Mouse (Mus musculus) spleen, adult 2 months (tissue): ENCODE measurements at regions not wholly inside any gene's neighbourhood (a gene's known extent, or its start where the extent isn't known, plus 50 kb on each side); places are given as distances from the start of the nearest gene placed in this dataset.

Source experiments
- DNase-seq, 2 experiments: peaks; one replicate each; pipeline versions ENCODE4 v3.0.0 to v3.0.0-alpha.2; 2012 to 2021; ENCODE audit warnings: low spot score in 2 of 2, low read depth in 1 of 2
- H3K27ac ChIP-seq: fragments of 200-500 bp; 2 replicates; pipeline ENCODE4 v1.5.1; 2012; ENCODE audit warnings: low read length, inconsistent platforms; ENCODE audit not compliant: insufficient read depth
- H3K27me3 ChIP-seq: fragments of 200-500 bp; 2 replicates; pipeline ENCODE4 v1.6.1; 2012; ENCODE audit warnings: mild to moderate bottlenecking, moderate library complexity, low read length, inconsistent platforms; ENCODE audit not compliant: control insufficient read depth, insufficient read depth
- H3K36me3 ChIP-seq: fragments of 200-500 bp; 2 replicates; pipeline ENCODE4 v1.6.1; 2012; ENCODE audit warnings: mild to moderate bottlenecking, low read length, inconsistent platforms; ENCODE audit not compliant: control insufficient read depth, insufficient read depth
- H3K4me1 ChIP-seq: fragments of 200-500 bp; 2 replicates; pipeline ENCODE4 v1.6.1; 2011; ENCODE audit warnings: inconsistent platforms; ENCODE audit not compliant: control insufficient read depth, insufficient read depth, insufficient read length
- H3K4me3 ChIP-seq: fragments of 200-500 bp; 2 replicates; pipeline ENCODE4 v1.5.1; 2011; ENCODE audit warnings: mild to moderate bottlenecking, inconsistent platforms; ENCODE audit not compliant: insufficient read depth, insufficient read length; ENCODE audit errors: extremely low read depth
- CTCF ChIP-seq: fragments of 200-500 bp; IDR thresholded peaks from 2 replicates; pipeline ENCODE4 v1.5.1; 2011; ENCODE audit warnings: mild to moderate bottlenecking, inconsistent platforms; ENCODE audit not compliant: insufficient read depth, insufficient read length, insufficient replicate concordance; ENCODE audit errors: extremely low read depth
- POLR2A ChIP-seq: fragments of 200-500 bp; IDR thresholded peaks from 2 replicates; pipeline ENCODE4 v1.6.1; 2011; ENCODE audit warnings: low read depth, low read length, inconsistent platforms
- WGBS: fragments of 180-500 bp; shearing (Covaris S2); methylation state at CpG from one replicate; pipeline ENCODE4 v1.1.7; 2018; 5-methylcytosine and 5-hydroxymethylcytosine counted together

DNA sequence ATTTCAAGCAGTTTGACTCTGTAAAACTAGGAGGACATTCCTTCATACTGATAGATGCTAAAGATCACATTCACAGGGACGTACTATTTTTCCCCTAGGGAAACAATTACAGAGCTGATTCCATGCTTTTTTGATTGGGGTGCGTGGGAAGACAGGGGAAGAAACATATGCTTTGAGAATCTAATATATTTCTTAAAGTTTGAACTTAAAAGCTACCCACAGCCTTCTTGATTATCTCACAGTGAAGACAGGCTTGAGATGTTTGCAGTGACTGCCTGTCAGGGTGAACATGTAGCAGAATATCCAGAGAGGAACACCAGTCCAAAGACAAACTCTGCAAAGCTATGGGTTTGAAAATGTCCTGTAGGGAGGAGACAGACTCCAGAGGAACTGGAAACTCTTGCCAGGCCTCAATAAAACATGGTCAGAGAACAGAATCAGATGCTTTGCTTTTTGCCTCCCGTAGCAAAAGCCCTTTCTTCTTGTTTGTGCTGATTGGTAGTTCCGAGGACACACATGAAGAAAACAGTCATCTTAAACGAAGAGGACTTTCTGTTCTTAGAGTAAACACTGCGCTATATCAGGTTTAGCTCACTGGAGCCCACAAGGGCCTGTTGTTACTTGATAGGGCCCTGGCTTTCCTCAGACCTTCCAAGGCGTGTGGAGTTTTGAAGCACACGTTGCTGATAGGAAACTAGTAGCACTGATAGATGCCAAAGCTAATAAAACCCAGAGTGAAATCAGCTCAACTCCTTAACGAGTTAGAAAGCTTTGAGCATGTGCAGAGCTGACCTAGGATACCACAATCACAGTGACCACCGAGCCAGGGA lies 630.8 kb downstream of the Lmo4 start:
- WGBS = 78% methylated on average over 10 of the region's 10 CpGs
- no peak overlapping the region for H3K27ac ChIP-seq
- no peaks in the 10 kb centered on the region for H3K4me1 ChIP-seq
- H3K4me3 ChIP-seq = no peak overlapping the region
- DNase-seq = no peak
- H3K27me3 ChIP-seq = no peaks in the 10 kb centered on the region
- H3K36me3 ChIP-seq = no peaks in the 10 kb centered on the region
- TF ChIP-seq CTCF (no peak), POLR2A (no peak)

DNA sequence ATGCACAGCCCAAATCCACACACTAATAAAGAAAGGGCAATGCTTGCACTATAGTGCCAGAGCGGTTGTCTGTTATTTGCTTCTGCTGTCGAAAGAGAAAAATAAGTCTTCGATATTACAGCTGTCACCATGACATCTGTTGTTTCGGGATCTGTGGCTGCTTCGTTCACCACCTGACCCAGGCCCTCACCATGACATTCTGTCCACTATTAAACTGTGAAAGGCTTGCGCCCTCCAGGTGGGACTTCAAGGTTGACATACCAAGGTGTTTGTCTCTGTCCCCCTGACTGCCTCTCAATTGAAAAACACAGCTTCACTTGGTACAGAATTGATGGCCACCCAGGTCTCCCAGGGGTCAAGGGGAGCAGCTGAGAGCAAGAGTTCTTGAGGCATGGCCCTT lies 635.1 kb downstream of the Lmo4 start:
- Histone ChIP-seq H3K4me3 (no peak overlapping the region), H3K4me1 (no peaks in the 10 kb centered on the region), H3K36me3 (no peaks in the 10 kb centered on the region), H3K27ac (no peak overlapping the region), H3K27me3 (no peaks in the 10 kb centered on the region)
- TF ChIP-seq POLR2A (no peak), CTCF (no peak)
- DNase-seq = no peak
- WGBS = 87% methylated on average over 6 of the region's 6 CpGs

DNA sequence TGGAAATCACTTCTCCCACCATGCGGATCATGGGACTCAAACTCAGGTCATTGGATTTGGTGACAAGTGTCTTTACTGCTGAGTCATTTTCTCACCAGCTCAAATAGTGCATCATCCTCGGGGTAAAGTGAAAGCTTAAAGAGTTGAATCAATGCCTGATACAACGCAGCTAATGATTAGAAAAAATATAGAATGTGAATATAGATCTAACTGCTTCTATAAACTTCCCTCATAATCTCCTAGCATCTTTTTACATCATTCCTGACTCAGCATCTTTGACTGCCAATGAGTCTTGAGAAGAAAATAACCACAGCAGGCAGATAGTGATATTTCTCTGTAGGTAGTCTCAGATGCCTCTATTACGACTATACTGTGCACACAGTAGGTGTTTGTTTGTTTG lies 640.0 kb downstream of the Lmo4 start:
- no peak for DNase-seq
- WGBS = 81% methylated on average over 4 of the region's 4 CpGs
- TF ChIP-seq POLR2A (no peak), CTCF (no peak)

DNA sequence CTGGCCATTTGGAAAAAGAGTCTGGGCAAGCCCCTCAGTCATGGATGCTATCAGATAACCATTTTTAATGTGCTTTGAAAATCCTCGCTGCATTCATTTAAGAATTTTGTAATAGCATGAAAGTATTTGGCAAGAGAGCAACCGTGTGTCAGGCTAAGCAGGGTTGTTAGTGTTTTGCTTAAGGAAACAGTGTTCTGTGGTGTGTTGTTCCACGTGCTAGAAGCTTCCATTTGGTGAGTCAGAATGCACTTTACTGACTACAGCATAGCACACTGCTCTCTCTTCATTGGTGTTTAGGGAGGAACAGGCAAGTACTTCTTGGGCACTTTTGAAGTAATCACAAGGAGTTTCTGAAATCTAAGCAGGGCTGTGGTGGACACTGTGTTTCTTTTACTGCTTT lies 661.0 kb upstream of the Pkn2 start:
- Histone ChIP-seq H3K36me3 (no peaks in the 10 kb centered on the region), H3K4me1 (no peaks in the 10 kb centered on the region), H3K4me3 (no peak overlapping the region), H3K27ac (no peak overlapping the region), H3K27me3 (no peaks in the 10 kb centered on the region)
- 67% methylated on average over 3 of the region's 3 CpGs for WGBS
- DNase-seq = no peak
- no peak for TF ChIP-seq CTCF
- TF ChIP-seq POLR2A = no peak

More for the DNA sequence above, 640.0 kb downstream of the Lmo4 start:
- H3K4me3 ChIP-seq = no peak overlapping the region
- H3K4me1 ChIP-seq = no peaks in the 10 kb centered on the region
- H3K27ac ChIP-seq = no peak overlapping the region
- no peaks in the 10 kb centered on the region for H3K27me3 ChIP-seq
- no peaks in the 10 kb centered on the region for H3K36me3 ChIP-seq

DNA sequence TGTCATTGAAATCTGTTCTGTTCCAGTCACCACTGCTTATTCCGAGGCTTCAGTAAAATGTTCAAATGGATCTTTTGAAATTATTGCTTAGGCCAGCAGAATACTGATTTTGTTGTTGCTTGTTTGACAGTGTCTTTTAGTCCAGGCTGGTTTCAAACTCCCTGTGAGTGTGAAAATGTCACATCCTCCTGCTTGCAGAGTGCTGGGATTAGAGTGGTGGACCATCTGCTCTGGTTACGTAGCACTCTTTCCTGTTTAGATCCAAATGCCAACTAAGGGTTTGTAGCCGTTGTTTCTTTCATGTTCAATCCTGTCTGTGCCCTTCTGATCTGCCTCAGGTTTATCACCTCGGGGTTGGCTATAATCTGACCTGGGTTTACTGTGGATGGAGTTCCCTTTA lies 646.2 kb upstream of the Pkn2 start:
- Histone ChIP-seq H3K4me1 (no peaks in the 10 kb centered on the region), H3K27ac (no peak overlapping the region), H3K27me3 (no peaks in the 10 kb centered on the region), H3K36me3 (no peaks in the 10 kb centered on the region), H3K4me3 (no peak overlapping the region)
- TF ChIP-seq POLR2A (no peak), CTCF (no peak)
- WGBS = 46% methylated on average over 4 of the region's 4 CpGs
- DNase-seq = no peak

DNA sequence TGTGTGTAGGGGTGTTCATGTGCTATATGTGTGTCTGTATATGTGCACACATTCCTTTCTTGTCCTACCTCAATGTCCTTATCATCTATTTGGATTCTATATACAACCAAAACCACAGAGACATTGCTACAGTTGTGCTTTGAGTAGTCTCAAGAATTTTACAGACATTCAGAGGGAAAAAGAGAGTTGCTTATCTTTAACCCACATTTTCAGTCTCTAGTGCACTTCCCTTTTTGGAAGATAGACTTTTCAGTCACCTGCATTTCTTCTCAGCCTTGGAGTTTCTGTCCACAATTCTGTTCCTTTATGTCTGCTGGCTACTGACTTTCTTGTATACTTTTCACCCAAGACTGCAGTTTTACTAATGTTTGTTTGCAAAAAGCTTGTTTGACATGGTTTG lies 645.5 kb upstream of the Pkn2 start:
- TF ChIP-seq POLR2A (no peak), CTCF (no peak)
- H3K27me3 ChIP-seq = no peaks in the 10 kb centered on the region

DNA sequence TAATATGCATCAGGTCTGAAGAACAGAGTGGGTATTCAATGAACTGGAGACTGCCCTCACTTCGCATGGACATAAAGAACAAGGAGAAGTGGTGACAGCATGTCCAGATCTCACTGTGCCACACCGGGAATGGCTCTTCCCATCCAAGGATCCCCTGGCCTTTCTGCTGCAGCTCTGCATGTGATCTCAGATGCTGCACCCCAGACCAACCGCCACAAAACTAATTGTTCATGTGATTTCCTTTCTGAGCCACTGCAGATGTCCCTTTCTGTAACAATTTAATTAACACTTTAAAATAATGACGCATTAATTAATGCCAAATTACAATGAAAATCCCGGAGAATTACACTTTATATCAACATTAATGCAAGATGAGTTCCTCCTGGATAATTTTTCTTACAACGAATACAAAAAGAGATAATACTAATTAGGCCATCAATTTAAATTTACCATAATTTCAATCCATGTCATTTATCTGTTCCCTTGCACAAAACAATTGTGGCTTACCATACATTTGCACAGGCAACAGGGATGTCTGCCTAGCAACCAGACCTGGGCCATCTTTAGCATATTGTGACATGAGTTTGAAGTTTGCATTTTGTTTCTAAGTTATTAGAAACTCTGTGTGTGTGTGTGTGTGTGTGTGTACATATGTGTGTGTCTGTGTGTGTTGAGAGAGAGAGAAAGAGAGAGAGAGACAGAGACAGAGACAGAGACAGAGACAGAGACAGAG lies 630.9 kb upstream of the Pkn2 start:
- no peak for TF ChIP-seq POLR2A
- TF ChIP-seq CTCF = no peak
- no peaks in the 10 kb centered on the region for H3K36me3 ChIP-seq
- no peak overlapping the region for H3K27ac ChIP-seq
- no peak overlapping the region for H3K4me3 ChIP-seq
- DNase-seq = no peak
- no peaks in the 10 kb centered on the region for H3K27me3 ChIP-seq
- 0 out of 2 replicates have a peak, but pooled peaks cover 2% of the 10 kb centered on the region for H3K4me1 ChIP-seq
- WGBS = 89% methylated on average over 6 of the region's 6 CpGs

More for the DNA sequence above, 645.5 kb upstream of the Pkn2 start:
- DNase-seq = no peak
- Histone ChIP-seq H3K27ac (no peak overlapping the region), H3K36me3 (no peaks in the 10 kb centered on the region), H3K4me1 (no peaks in the 10 kb centered on the region), H3K4me3 (no peak overlapping the region)
